Mouse (Mus musculus): Measurements from ENCODE around the gene Zc3h4.
"Not testable (repeated sequence)": the region's sequence is repeated elsewhere in the genome, so short reads cannot be mapped to it uniquely, and the experiment has no call there.

Zc3h4 gene

GRCm38 (mm10) chr7:16400689-16401611 is at the start of gene Zc3h4:
TSS of gene Zc3h4 (plus strand) at chr7:16400910.
- DNase-seq (ENCODE audit: low spot score) = peak; percentile 84

DNA sequence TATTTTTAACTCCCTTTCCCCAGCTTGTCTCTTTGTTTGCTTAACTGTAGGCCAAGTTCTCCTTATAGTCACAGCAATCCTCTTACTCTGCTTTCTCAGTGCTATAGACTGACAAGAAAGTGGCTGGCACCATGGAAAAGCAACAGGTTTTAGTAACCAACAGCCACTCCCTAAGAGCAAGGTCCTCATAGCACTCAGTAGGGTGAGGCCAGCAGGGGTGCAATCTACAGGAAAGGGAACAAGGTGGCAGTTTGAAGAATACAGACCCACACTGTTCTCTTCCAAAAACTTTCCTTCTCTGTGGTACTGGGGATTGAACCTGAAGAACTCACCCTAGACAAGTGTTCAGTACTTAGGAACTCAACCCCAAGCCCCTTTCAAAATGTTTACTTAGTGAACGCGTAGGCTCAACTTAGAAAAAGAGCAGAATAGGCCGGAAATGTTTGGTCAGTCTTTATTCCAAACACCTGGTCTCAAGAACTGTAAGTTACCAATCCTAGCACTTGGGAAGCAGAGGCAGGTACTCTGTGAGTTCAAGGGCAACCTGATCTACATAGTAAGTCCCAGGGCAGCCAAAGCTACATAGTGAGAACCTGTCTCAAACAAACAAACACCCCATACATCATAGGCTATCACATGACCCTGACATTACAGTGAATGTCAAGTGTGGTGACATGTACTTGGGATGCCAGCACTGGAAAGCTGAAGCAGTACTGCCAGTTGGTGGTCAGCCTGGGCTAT is 44.7 kb upstream of the Zc3h4 start:
- DNase-seq (ENCODE audit: low spot score) = no peak

GRCm38 (mm10) chr7:16357602-16358001 is 43.1 kb upstream of the Zc3h4 start:
- DNase-seq (ENCODE audit: low spot score) = no peak

DNA sequence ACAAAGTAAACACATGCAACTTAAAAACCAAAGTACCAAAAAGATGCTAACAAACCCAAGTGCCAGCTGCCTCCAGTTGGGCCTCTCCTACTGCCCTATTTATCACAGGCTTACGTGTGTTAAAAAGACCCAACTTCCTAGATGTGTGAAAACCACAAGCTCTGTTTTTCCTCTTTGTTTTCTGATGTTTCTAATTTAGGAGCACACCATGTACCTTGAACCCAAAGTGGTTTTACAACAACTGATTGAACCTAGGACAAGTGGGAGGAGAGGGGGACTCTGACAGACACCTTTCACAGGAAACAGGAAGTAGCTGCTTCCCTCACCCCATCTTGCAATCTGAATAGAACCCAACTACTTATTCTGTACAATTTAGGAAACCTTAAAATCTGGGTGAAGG is 36.4 kb upstream of the Zc3h4 start:
- no peak for DNase-seq (ENCODE audit: low spot score)

GRCm38 (mm10) chr7:16364901-16365500 is 35.7 kb upstream of the Zc3h4 start:
- no peak for DNase-seq (ENCODE audit: low spot score)

DNA sequence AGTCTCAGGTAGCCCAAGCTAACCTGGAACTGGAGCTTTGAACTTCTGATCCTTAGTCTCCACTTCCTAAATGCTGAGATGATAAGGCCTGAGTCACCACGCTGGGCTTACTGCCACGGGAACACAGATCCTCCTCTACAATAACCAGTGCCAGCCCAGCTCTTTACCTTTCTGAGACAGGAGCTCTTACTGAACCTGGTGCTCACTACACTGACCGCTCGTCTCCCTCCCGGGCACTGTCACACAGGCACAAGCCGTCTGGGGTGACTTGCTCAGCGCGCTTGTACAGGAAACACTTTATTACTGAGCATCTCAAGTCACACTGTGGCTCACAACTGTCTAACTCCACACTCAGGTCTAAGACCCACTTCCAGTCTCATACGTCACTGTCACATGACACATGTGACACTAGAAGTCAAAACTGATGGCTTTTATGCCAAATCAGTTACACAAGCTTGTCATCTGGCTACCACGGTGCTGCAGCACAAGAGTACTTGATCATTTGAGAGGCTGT is 34.5 kb upstream of the Zc3h4 start:
- no peak for DNase-seq (ENCODE audit: low spot score)

DNA sequence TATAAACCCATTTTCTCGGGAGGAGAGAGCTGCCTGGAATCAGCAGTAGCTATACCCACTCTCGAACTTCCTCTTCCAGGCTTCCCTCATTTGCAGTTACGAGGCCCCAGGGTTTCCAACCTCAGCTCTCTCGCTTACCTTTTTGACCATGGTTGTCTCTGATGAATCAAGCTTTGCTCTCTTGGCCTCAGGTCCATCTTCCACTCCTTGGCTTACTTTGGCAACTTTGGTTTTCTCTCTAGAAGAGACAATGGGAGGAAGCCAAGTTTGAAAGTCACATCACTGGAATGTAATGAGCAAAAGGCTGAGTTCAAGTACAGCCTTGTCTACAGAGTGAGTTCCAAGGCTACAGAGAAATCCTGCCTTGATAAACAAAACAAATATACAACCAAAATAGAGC is 34.0 kb upstream of the Zc3h4 start:
- DNase-seq (ENCODE audit: low spot score) = no peak

DNA sequence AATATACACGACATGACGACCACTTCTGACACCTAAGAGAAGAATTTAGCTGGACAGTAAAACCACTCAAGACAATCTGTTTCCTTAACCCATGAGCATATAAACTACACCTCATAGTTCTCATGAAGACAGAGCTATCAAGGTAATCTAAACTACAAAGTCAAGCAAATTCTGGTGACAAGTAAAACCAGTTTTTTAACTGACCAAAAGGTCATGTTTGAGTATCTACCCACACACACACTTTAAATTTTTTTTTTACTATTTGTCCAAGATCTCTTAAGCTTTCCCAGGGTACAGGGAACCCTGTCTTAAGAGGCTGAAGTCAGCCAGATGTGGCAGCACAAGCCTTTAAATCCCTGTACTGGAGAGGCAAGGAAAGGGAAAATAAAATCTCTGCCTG is 31.9 kb upstream of the Zc3h4 start:
- DNase-seq (ENCODE audit: low spot score) = no peak

DNA sequence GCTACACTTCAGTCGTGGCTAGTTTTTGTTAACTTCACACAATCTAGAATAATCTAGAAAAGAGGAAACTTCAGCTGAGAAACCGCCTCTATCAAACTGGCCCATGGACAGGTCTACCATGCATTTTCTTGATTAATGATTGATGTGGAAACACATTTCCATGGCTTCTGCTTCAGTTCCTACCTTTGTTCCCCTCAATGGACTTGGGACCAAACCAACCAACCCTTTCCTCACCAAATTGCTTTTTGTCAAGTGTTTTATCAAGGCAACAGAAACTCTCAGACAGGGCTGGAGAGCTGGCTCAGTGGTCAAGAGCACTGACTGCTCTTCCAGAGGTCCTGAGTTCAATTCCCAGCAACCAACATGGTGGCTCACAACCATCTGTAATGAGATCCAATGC is 30.1 kb upstream of the Zc3h4 start:
- no peak for DNase-seq (ENCODE audit: low spot score)

DNA sequence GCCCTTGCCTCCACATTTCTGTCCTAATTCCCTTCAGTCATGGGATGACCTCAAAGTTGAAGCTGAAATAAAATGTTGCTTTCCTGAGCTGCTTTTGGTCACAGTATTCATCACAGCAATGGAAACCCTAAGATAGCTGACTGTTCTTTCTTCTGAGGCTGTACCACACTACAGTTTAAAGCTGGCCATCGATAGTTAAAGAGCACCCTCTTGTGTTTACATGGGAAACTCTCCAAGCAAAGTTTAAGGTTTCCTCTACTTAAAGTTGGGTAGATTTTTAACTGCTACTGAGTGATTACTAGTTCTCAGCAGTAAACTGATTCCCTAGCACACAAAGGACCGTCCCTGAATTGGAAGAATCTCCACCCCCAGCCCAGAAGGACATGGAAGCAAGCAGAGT is 27.0 kb upstream of the Zc3h4 start:
- DNase-seq (ENCODE audit: low spot score) = no peak

- DNase-seq (ENCODE audit: low spot score) = no peak
Measured at GRCm38 (mm10) chr7:16374989-16375388, 25.7 kb upstream of the Zc3h4 start.

DNA sequence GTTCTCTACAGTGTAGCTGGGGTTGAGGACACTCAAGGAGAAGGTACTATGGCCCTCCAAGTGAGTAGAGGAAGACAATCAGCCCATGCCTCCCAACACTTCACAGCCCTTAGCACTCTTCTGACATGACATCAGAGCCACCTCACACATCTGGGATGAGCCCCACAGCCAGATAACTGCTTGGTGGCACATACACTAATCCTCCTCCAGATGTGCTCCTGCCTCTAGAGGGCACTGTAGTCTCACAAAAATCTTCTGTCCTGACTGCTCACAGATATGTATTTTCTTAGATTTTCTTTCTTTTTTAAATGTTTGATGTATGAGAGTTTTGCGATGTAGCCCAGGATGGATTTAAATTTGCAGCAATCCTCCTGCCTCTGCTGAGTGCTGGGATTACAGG is 24.2 kb upstream of the Zc3h4 start:
- DNase-seq (ENCODE audit: low spot score) = peak; percentile 68

DNA sequence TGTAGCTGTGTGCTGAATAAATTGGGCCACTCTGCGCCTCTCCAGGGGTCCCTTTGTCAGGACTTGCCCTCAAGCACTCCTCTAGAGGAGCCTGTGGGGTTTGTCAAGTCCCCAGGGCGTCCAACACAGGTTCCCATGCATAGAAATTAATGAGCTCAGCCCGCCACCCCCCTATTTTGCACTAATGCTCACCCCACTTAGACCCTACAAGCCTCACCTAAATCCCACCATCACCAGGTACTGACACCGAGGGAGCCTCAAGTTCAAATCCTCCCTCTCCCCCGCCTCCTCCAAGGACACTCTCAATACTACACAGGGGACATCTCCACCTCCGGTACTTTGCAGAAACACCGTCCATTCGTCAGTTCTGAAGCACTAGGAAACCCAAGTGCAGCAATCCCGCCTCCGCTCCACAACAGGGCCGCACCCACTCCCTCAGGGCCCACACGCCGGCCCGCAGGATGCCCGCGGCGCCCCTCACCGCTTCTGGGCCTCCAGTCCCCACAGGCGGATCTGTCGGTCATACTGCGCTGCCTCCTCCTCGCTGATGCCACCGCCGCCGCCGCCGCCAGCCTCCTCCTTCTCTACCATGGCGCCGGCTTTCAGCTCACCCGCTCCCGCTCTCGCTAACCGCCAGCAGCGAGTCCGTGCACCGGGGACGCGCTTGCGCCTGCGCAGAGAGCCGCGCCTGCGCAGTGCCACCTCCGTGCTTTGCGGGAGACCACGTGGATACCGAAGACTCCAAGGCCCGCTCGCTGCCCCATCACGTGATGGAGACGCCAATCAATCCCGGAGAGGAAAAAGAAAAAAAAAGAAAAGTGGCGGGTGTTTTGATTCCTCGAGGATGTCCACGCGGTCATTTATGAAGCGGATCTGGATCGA is 13.3 kb upstream of the Zc3h4 start, which contains the start of gene Sae1:
TSS of gene Sae1 (minus strand) at position 647 of the 882 bp plus-strand sequence.
- DNase-seq (ENCODE audit: low spot score) = peak; percentile 93

DNA sequence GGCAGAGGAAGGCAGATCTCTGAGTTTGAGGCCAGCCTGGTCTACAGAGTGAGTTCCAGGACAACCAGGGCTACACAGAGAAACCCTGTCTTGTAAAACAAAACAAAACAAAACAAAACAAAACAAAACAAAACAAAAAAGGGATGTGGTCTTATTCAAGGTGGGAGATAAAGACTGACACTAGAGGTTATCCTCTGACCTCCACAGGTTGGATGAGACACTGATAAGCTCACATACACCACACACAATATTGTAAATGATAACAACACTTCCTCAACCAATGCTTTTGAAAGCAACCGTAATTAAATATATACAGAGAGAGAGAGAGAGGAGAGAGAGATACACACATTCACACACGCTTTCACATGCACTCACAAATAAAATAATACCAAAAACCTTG is 10.8 kb upstream of the Zc3h4 start:
- not testable (repeated sequence) for DNase-seq (ENCODE audit: low spot score)

DNA sequence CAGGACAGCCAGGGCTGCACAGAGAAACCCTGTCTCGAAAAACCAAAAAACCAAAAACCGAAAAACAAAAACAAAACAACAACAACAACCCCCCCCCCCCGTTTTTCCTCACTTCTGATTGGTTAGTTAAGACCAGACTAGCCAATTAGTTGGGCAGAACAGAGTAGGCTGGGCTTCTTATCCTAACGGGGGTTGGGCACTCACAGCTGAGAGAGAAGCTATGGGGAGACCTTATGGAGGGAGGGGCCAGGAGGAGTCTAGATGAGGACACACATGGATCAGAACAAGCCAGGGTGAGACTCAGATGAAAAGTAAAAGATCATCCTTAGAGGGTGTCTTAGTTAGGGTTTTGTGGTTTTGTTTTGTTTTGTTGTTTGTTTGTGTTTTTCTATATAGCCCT is 7.8 kb upstream of the Zc3h4 start:
- DNase-seq (ENCODE audit: low spot score) = no peak

DNA sequence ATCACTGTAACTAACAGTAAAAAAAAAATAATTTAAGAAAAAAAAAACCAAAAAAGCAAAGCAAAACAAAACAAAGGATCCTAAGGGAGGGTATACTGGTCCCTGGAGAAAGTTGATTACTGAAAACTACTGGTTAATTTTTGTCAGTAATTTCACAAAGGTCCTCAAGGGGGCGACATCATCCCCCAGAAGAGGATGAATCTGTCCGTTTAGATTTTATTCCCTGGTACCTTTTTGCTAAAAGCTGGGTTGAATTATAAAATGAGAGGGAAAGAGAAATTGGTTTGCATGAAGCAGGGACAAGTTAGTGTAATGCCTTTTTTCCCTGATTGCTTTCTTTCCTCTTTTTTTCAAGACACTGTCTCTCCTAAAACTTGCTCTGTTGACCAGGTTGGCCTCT is 4.8 kb upstream of the Zc3h4 start:
- DNase-seq (ENCODE audit: low spot score) = peak; percentile 67

- DNase-seq (ENCODE audit: low spot score) = no peak
Measured at GRCm38 (mm10) chr7:16397465-16397864, 3.2 kb upstream of the Zc3h4 start.

DNA sequence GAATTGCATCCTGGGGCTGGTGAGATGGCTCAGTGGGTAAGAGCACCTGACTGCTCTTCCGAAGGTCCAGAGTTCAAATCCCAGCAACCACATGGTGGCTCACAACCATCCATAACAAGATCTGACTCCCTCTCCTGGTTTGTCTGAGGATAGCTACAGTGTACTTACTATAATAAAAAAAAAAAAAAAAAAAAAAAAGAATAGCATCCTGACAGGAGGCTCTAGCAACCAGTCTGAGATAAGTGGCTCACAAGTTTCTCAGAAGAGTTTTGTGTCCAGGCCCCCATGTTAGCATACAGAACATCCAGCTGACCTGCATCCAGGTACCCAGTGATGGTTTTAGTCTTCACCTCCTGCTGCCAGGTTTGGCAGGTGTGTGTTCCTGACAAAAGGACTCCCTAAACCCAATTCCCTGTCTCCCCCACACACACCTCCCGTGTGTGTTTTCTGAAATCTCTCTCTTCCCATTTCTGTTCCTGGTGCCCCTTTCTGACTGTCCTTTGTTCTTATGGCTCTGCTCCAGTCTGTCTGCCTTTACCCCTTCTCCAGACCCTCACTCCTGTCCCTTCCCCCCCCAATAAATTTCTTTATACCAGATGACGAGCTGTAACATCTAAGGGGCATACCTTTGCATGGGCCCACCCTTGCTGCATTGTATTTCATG is 2.2 kb upstream of the Zc3h4 start:
- no peak for DNase-seq (ENCODE audit: low spot score)

DNA sequence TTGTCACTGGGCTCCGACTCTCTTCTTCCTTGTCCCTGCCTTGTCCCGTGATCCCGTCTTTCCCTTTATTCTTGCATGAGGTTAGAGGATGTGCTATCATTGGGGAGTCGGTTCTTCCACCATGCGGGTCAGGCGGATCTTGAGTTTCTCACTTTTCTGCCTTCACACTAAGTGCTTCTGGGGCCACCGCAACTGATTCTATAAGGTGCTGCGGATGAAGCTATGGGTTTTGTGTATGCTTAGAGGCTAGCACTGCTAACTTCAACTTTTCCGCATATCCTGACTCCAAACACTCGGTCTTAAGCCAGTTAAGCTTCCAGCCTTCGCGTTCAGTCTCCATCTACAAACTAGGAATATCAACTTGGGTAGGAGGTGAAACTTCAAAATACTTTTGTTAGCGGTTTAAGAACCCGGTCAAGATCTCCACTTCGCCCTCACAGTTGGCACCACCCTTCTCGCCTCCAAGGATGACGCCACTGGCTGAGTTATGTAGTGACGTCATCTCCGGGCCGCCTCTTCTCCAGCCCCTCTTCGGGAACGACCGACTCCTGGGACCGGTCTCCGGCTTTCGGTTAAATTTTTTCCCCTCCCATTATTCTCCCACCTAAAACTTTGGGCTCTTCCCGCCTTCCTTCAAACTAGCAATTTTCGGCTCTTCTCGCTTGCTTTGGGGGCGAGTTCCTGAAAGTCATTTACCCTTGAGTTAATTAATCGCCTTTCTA is 1.5 kb upstream of the Zc3h4 start:
- peak; percentile 95 for DNase-seq (ENCODE audit: low spot score)

Measured in c-Kit-positive CD71-positive TER-119-positive erythroid progenitor cells, embryonic 14.5 days (primary cell).